Mouse (Mus musculus) heart, adult 2 months (tissue): Measurements from ENCODE around the gene Zfp575. TPM values are rescaled to one million over a fixed set of nuclear protein-coding genes. Genes with fewer than 3 reads are reported as not detected.

Experiments
- DNase-seq, 2 experiments: peaks; one replicate each; pipeline ENCODE4 v3.0.0; 2021
- H3K27ac ChIP-seq: fragments of 200-600 bp; 2 replicates; pipeline ENCODE4 v1.8.1; 2022
- H3K27me3 ChIP-seq: fragments of 200-500 bp; 2 replicates; pipeline ENCODE4 v1.6.1; 2012; ENCODE audit warnings: mild to moderate bottlenecking, low read length, inconsistent platforms, mixed read lengths; ENCODE audit not compliant: control insufficient read depth, insufficient read depth
- H3K36me3 ChIP-seq: fragments of 200-500 bp; 2 replicates; pipeline ENCODE4 v1.6.1; 2012; ENCODE audit warnings: low read length, inconsistent platforms; ENCODE audit not compliant: control insufficient read depth, insufficient read depth
- H3K4me1 ChIP-seq: fragments of 200-500 bp; 2 replicates; pipeline ENCODE4 v1.6.1; 2011; ENCODE audit warnings: low read length; ENCODE audit not compliant: control insufficient read depth, insufficient read depth
- H3K4me3 ChIP-seq: fragments of 200-600 bp; 2 replicates; pipeline ENCODE4 v1.8.1; 2022
- H3K79me2 ChIP-seq: fragments of 200-500 bp; replicated peaks from 2 replicates; pipeline ENCODE4 v1.6.1; 2012; ENCODE audit warnings: mild to moderate bottlenecking, inconsistent platforms, low read length, moderate library complexity, mixed read lengths; ENCODE audit not compliant: control insufficient read depth, insufficient read depth
- H3K9ac ChIP-seq: fragments of 200-500 bp; 2 replicates; pipeline ENCODE4 v1.6.1; 2012; ENCODE audit warnings: low read depth, mild to moderate bottlenecking, control low read depth, inconsistent platforms, low read length, mixed read lengths
- CTCF ChIP-seq: fragments of 200-600 bp; IDR thresholded peaks from 2 replicates; pipeline ENCODE4 v1.8.1; 2022; ENCODE audit warnings: antibody characterized with exemption, mild to moderate bottlenecking, moderate library complexity
- EP300 ChIP-seq: fragments of 200-500 bp; IDR thresholded peaks from 2 replicates; pipeline ENCODE4 v1.6.1; 2011; ENCODE audit warnings: low read depth, low read length, control low read depth; ENCODE audit not compliant: insufficient read depth
- POLR2A ChIP-seq: fragments of 200-500 bp; IDR thresholded peaks from 2 replicates; pipeline ENCODE4 v1.6.1; 2011; ENCODE audit warnings: mild to moderate bottlenecking, low read depth, low read length, control low read depth; ENCODE audit not compliant: insufficient read depth
- WGBS: fragments of 180-500 bp; shearing (Covaris S2); methylation state at CpG from one replicate; pipeline ENCODE4 v1.1.7; 2018; 5-methylcytosine and 5-hydroxymethylcytosine counted together
- intact Hi-C: fragments of 180-260 bp; cut with DNase I; formaldehyde crosslinking; loops from one replicate; pipeline ENCODE4 v1.15.1; 2025
- polyA plus RNA-seq: library from polyadenylated mRNA; depleted of rRNA; stranded (reverse); fragments of >200 nt; gene quantifications from 2 replicates; pipeline ENCODE4 v1.2.3, GENCODE M21; 2012; rRNA removed
- total RNA-seq, 2 experiments: library from RNA; stranded (reverse); gene quantifications; 2 replicates each; pipeline ENCODE4 v1.2.3; 2021

The Zfp575 gene
- total and polyA plus RNA-seq, 3 experiments: 0.07 to 0.08 TPM; not detected in 1

DNA sequence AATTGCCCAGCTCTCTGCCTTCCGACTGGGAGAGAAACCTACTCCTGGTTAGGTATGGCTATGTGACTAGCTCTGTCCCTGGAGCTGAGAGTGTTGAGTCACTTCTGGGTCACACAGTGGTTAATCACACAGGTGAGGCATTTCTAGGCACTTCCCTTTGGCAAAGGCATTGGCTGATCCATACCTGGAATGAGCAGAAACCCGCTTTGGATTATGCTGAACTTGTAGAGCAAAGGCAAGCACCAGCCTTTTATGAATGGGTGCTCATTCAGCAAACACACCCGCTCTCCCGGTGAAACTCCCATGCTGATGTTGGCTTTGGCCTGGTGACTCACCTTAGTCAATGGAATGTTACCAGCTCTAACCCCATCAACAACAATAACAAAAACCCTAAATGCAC is 47.8 kb downstream of the Zfp575 start:
- H3K79me2 ChIP-seq: no peaks in the 10 kb centered on the region
- 89% methylated on average over 4 of the region's 4 CpGs for WGBS
- H3K4me3 ChIP-seq: no peak overlapping the region
- DNase-seq: no peak
- TF ChIP-seq EP300 (no peak), POLR2A (no peak), CTCF (no peak)
- H3K27me3 ChIP-seq: no peaks in the 10 kb centered on the region
- no peak overlapping the region for H3K27ac ChIP-seq
- no peaks in the 10 kb centered on the region for H3K36me3 ChIP-seq
- no peak overlapping the region for H3K9ac ChIP-seq
- H3K4me1 ChIP-seq: no peaks in the 10 kb centered on the region
- intact Hi-C loops: loop anchor here (10.0 kb wide), 1 partner anchor 435 kb away; the partner anchor contains the start of gene Rabac1

DNA sequence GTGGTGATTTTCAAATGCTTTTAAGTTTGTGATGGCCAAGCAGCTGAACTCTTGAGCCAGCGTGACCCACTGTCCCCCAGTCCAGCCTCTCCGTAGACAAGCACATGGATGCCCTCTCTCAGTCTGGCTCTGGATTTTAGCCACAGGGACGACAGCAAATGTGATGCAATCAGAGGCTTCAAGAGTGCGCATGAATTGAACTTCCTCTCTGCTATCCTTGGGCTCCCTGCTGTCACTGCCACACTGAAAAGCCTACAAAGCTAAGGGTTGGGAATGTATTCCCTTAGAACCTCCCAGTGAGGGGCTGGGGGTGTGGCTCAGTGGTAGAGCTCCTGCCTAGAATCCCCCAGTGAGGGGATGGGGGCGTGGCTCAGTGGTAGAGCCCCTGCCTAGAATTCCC is 48.7 kb downstream of the Zfp575 start:
- DNase-seq: no peak
- H3K36me3 ChIP-seq: no peaks in the 10 kb centered on the region
- H3K27me3 ChIP-seq: no peaks in the 10 kb centered on the region
- H3K79me2 ChIP-seq: peaks cover 2% of the 10 kb centered on the region; the same call in 1 of the 2 replicates
- TF ChIP-seq CTCF: no peak
- no peak for TF ChIP-seq POLR2A
- no peak for TF ChIP-seq EP300
- no peaks in the 10 kb centered on the region for H3K4me1 ChIP-seq
- H3K4me3 ChIP-seq: no peak overlapping the region
- no peak overlapping the region for H3K9ac ChIP-seq
- intact Hi-C loops: loop anchor here (10.0 kb wide), 1 partner anchor 436 kb away; the partner anchor contains the start of gene Rabac1
- WGBS: 70% methylated on average over 5 of the region's 5 CpGs
- H3K27ac ChIP-seq: no peak overlapping the region

DNA sequence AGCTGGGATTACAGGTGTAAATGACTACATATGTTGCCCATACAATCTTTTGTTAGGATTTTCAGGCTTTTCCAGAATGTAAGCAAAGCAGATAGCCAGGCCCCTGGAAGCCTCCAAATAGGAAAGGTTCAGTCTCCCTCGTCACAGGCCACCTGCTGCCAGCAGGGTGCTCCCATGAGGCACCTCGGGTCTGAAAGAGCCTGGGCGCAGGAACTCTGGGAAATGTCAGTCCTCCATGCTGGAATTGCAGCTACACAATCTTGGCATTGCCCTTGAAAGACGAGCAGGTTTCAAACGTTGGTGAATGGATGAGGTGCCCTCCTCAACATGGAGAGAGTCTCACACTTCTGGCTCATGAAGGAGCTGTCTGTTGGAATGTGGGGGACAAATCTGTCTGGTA is 49.3 kb downstream of the Zfp575 start:
- H3K79me2 ChIP-seq: peaks cover 2% of the 10 kb centered on the region; the same call in 1 of the 2 replicates
- no peaks in the 10 kb centered on the region for H3K4me1 ChIP-seq
- no peak for TF ChIP-seq EP300
- TF ChIP-seq CTCF: peak; percentile 41
- TF ChIP-seq POLR2A: 0 out of 2 replicates have a peak, but pooled peaks have one; percentile 2
- H3K36me3 ChIP-seq: no peaks in the 10 kb centered on the region
- H3K4me3 ChIP-seq: no peak overlapping the region
- H3K27ac ChIP-seq: no peak overlapping the region
- H3K27me3 ChIP-seq: no peaks in the 10 kb centered on the region
- H3K9ac ChIP-seq: no peak overlapping the region
- intact Hi-C loops: loop anchor here (10.0 kb wide), 1 partner anchor 437 kb away; the partner anchor contains the start of gene Rabac1
- DNase-seq: peak in 1 of 2 experiments; percentile 17
- WGBS: 24% methylated on average over 5 of the region's 5 CpGs

DNA sequence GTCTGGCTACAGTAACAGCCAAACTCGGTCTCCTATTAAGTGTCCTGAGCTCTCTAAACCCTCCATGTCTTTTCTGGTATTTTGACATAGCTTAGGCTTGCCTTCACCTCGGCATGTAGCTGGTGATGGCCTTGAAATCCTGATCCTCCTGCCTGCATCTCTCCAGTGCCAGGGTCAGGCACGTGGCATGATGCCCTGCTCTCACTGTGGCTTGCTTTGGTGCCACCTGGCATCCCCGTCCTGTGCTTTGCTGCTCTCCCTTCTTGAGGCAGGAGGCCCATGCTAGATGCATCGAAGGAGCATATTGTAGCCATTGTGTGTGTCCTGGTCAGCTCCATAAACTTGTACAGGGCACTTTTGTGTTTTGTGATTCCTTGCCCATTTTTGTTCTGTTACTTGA is 49.9 kb downstream of the Zfp575 start:
- no peak overlapping the region for H3K27ac ChIP-seq
- DNase-seq: no peak

DNA sequence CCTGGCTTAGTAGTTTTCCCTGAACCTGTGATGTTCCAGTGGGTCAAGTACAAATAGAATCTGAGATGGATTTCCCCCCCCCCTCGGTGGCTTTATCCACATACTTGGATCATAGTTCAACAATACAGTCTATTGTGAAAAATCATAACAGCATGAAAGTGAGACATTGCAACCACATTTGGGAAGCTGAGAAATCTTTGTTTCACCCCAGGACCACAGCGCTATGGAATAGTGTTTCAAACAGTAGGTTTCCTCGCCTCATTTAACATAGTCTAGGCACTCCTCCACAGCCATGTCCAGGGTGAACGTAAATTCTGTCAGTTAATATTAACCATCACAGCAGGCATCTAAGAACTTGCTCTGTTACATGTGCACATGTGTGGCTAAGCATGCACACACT is 50.4 kb downstream of the Zfp575 start:
- no peak for TF ChIP-seq EP300
- TF ChIP-seq CTCF: no peak
- no peak for TF ChIP-seq POLR2A
- 86% methylated on average over 4 of the region's 4 CpGs for WGBS
- no peak overlapping the region for H3K4me3 ChIP-seq
- peaks cover 1% of the 10 kb centered on the region; the same call in 1 of the 2 replicates for H3K36me3 ChIP-seq
- H3K27ac ChIP-seq: no peak overlapping the region
- intact Hi-C loops: loop anchor here (10.0 kb wide), 1 partner anchor 438 kb away; the partner anchor contains the start of gene Rabac1
- H3K27me3 ChIP-seq: no peaks in the 10 kb centered on the region
- no peaks in the 10 kb centered on the region for H3K4me1 ChIP-seq
- H3K9ac ChIP-seq: no peak overlapping the region
- no peak for DNase-seq
- H3K79me2 ChIP-seq: peaks cover 2% of the 10 kb centered on the region; the same call in 1 of the 2 replicates

More for the DNA sequence above, 49.9 kb downstream of the Zfp575 start:
- Histone ChIP-seq H3K9ac (no peak overlapping the region), H3K79me2 (peaks cover 2% of the 10 kb centered on the region; the same call in 1 of the 2 replicates), H3K4me3 (no peak overlapping the region), H3K27me3 (no peaks in the 10 kb centered on the region), H3K4me1 (no peaks in the 10 kb centered on the region), H3K36me3 (no peaks in the 10 kb centered on the region)
- intact Hi-C loops: loop anchor here (10.0 kb wide), 1 partner anchor 437 kb away; the partner anchor contains the start of gene Rabac1
- 73% methylated on average over 5 of the region's 5 CpGs for WGBS
- TF ChIP-seq CTCF (no peak), EP300 (no peak), POLR2A (no peak)

DNA sequence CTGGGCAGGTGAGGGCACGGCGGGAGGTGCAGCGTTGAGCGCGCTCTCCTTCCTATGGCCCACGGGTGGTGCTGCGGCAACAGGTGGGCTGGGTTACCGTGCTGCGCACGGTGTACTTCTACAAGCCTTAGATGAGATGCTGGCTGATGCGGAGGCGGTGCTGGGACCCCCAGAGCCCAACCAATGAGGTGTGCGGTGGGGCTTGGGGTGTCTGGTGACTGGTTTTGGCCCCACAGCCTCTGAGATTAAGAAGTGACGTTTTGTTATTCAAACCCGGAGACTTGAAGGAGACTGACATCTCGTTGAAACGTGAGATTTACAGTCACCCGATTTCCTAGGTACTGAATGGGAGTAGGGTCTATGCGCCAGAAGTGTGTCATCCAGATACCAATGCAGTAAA is 53.1 kb downstream of the Zfp575 start:
- no peaks in the 10 kb centered on the region for H3K27me3 ChIP-seq
- H3K36me3 ChIP-seq: peaks cover 3% of the 10 kb centered on the region; the same call in 1 of the 2 replicates
- H3K9ac ChIP-seq: no peak overlapping the region
- WGBS: 74% methylated on average over 19 of the region's 19 CpGs
- DNase-seq: no peak
- TF ChIP-seq POLR2A: no peak
- no peak for TF ChIP-seq EP300
- TF ChIP-seq CTCF: no peak
- peaks cover 2% of the 10 kb centered on the region; the same call in 1 of the 2 replicates for H3K4me1 ChIP-seq
- H3K79me2 ChIP-seq: peaks cover 2% of the 10 kb centered on the region; the same call in 1 of the 2 replicates
- intact Hi-C loops: loop anchor here (5.0 to 10.0 kb wide), 3 partner anchors 58 to 440 kb away; partner anchors contain the start of gene Rabac1
- no peak overlapping the region for H3K27ac ChIP-seq
- H3K4me3 ChIP-seq: no peak overlapping the region

Other genes starting within 250 kb of the Zfp575 start
- not detected for gene Lypd5, start 238.4 kb downstream of the Zfp575 start, total RNA-seq
- gene Lypd5, start 238.4 kb downstream of the Zfp575 start, polyA plus RNA-seq: not detected in 2 replicates
- 1 to 10 TPM in 1 of 2 experiments, under 1 TPM in 1; 0.91 to 1.1 TPM for gene Kcnn4, start 217.4 kb downstream of the Zfp575 start, total RNA-seq
- 1.2 and 1.9 TPM in 2 replicates for gene Kcnn4, start 217.4 kb downstream of the Zfp575 start, polyA plus RNA-seq
- gene Smg9, start 188.0 kb downstream of the Zfp575 start, total RNA-seq: 1 to 10 TPM; 5.9 to 6.6 TPM
- 19.2 and 21.4 TPM in 2 replicates for gene Smg9, start 188.0 kb downstream of the Zfp575 start, polyA plus RNA-seq
- not detected for gene Irgc1, start 135.3 kb downstream of the Zfp575 start, total RNA-seq
- 0.67 and 0.88 TPM in 2 replicates for gene Irgc1, start 135.3 kb downstream of the Zfp575 start, polyA plus RNA-seq
- gene Plaur, start 125.2 kb downstream of the Zfp575 start, total RNA-seq: 1 to 10 TPM; 3.3 to 3.6 TPM
- 4.2 and 5.0 TPM in 2 replicates for gene Plaur, start 125.2 kb downstream of the Zfp575 start, polyA plus RNA-seq
- gene Cadm4, start 105.6 kb downstream of the Zfp575 start, total RNA-seq: 10 to 100 TPM; 14.0 to 14.7 TPM
- gene Cadm4, start 105.6 kb downstream of the Zfp575 start, polyA plus RNA-seq: 17.0 and 20.4 TPM in 2 replicates
- gene Zfp428, start 80.6 kb downstream of the Zfp575 start, total RNA-seq: 10 to 100 TPM; 14.5 to 14.9 TPM
- gene Zfp428, start 80.6 kb downstream of the Zfp575 start, polyA plus RNA-seq: 12.3 and 28.7 TPM in 2 replicates
- not detected for gene AC161166.1, start 75.2 kb downstream of the Zfp575 start, total RNA-seq
- gene AC161166.1, start 75.2 kb downstream of the Zfp575 start, polyA plus RNA-seq: 0.04 TPM in 1 of 2 replicates, not detected in the other
- 10 to 100 TPM; 16.1 to 17.4 TPM for gene Irgq, start 57.0 kb downstream of the Zfp575 start, total RNA-seq
- 12.9 and 20.7 TPM in 2 replicates for gene Irgq, start 57.0 kb downstream of the Zfp575 start, polyA plus RNA-seq
- not detected for gene Pinlyp, start 41.5 kb downstream of the Zfp575 start, total RNA-seq
- gene Pinlyp, start 41.5 kb downstream of the Zfp575 start, polyA plus RNA-seq: not detected in 2 replicates
- 10 to 100 TPM; 25.0 to 25.6 TPM for gene Xrcc1, start 41.4 kb downstream of the Zfp575 start, total RNA-seq
- 21.8 and 25.5 TPM in 2 replicates for gene Xrcc1, start 41.4 kb downstream of the Zfp575 start, polyA plus RNA-seq
- gene Ethe1, start 98 bp downstream of the Zfp575 start, total RNA-seq: 10 to 100 TPM; 53.2 to 65.2 TPM
- 50.4 and 57.3 TPM in 2 replicates for gene Ethe1, start 98 bp downstream of the Zfp575 start, polyA plus RNA-seq
- gene Phldb3, start 23.1 kb upstream of the Zfp575 start, total RNA-seq: under 1 TPM; 0.27 to 0.34 TPM
- 0.20 and 0.25 TPM in 2 replicates for gene Phldb3, start 23.1 kb upstream of the Zfp575 start, polyA plus RNA-seq
- not detected for gene Lypd3, start 48.9 kb upstream of the Zfp575 start, total RNA-seq
- not detected in 2 replicates for gene Lypd3, start 48.9 kb upstream of the Zfp575 start, polyA plus RNA-seq
- gene Tex101, start 89.0 kb upstream of the Zfp575 start, total RNA-seq: not detected
- 0.15 and 0.27 TPM in 2 replicates for gene Tex101, start 89.0 kb upstream of the Zfp575 start, polyA plus RNA-seq
- not detected for gene BC049730, start 121.6 kb upstream of the Zfp575 start, total RNA-seq
- not detected in 2 replicates for gene BC049730, start 121.6 kb upstream of the Zfp575 start, polyA plus RNA-seq
- not detected for gene Gm4763, start 139.3 kb upstream of the Zfp575 start, total RNA-seq
- not detected in 2 replicates for gene Gm4763, start 139.3 kb upstream of the Zfp575 start, polyA plus RNA-seq
- under 1 TPM in 1 of 2 experiments, not detected in 1; 0.14 TPM for gene Cd177, start 172.7 kb upstream of the Zfp575 start, total RNA-seq
- gene Cd177, start 172.7 kb upstream of the Zfp575 start, polyA plus RNA-seq: 0.29 and 0.76 TPM in 2 replicates
- not detected for gene Ceacam10, start 189.6 kb upstream of the Zfp575 start, total RNA-seq
- not detected in 2 replicates for gene Ceacam10, start 189.6 kb upstream of the Zfp575 start, polyA plus RNA-seq